16 mouse cellular contexts compared by ENCODE assay signal in the genomic region with DNA sequence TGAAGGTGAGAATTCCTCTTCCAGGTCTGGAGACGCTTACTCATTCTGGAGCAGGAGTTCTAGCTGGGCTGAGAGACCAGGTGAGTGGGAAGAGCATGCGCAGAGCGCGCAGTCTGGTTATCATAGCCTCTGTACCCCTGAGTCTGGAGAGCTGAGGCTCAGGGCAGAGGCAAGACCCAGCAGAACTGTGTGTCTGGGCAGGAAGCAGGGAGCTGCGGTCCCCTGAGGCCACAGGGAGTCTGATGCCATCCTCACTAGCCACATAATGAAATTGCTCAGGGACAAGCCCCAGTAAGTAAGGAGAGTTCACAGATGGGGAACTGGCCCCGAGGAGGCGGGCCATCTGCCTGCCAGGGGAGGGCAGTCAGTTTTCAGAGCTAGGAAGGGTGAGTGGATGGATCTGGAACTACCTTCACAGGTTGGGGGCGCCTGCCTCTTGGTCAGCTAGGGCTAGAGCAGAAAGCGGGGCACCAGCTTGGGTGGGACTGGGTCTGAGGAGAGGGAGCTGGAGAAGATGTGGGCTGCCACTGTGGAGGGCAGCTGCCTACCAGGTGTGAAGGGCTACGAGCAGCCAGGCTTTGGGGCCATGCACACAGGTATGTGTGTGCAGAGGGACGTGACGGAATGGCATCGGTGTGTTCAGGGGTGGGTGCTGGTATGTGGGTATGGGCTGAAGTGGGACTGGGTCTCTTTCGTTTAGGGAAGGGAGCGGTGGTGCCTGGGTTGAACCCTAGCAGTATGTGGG. TPM values are rescaled to one million over a fixed set of nuclear protein-coding genes. Genes with fewer than 3 reads are reported as not detected.
A peak's percentile ranks its signal among the peaks of the same experiment; 100 is the strongest.
DNase-seq lines count a peak whose midpoint lies in the region; ATAC-seq and TF ChIP-seq lines count a peak whose summit lies in the region.
"Had no signal": no experiment of that assay in that cellular context is flagged by ENCODE, and none has a peak within 500 bp of the region (broad histone marks: within the 10 kb centered on the region; RNA-seq: fewer than 3 reads in every experiment).

A gene (plus strand): TSS at position 51 of the 745 bp plus-strand sequence.

- WGBS in kidney, adult 2 months = 56% methylated on average over 15 of the region's 15 CpGs
- WGBS in embryonic facial prominence, embryonic 13.5 days = 75% methylated on average over 15 of the region's 15 CpGs

- no peak within 1 kb of the TSS for H3K9ac ChIP-seq in embryonic facial prominence, embryonic 13.5 days
- H3K9ac ChIP-seq: forebrain, embryonic 12.5 days; lung, embryonic 15.5 days had no signal

- H3K36me3 ChIP-seq in kidney, adult 2 months (ENCODE audit: control insufficient read depth, insufficient read depth, low read length) = no peaks in the 10 kb centered on the region
- H3K36me3 ChIP-seq in embryonic facial prominence, embryonic 13.5 days = no peaks in the 10 kb centered on the region
- H3K36me3 ChIP-seq: forebrain, embryonic 12.5 days; lung, embryonic 15.5 days had no signal

- no peaks in the 10 kb centered on the region for H3K27me3 ChIP-seq in kidney, adult 2 months (replicated peaks; ENCODE audit: control insufficient read depth, insufficient read depth, low read length)
- peaks cover 13% of the 10 kb centered on the region for H3K27me3 ChIP-seq in embryonic facial prominence, embryonic 13.5 days
- H3K27me3 ChIP-seq: lung, embryonic 15.5 days had no signal

- TF ChIP-seq CTCF in kidney, adult 2 months (conservative IDR thresholded peaks at IDR 0.05; ENCODE audit: insufficient read depth, insufficient read length, low read depth, low read length) = no peak

- H3K4me3 ChIP-seq in kidney, adult 2 months (ENCODE audit: insufficient read depth, low read depth, low read length) = peak within 1 kb of the TSS; percentile 4; the same call in 1 of the 2 replicates
- no peak within 1 kb of the TSS for H3K4me3 ChIP-seq in embryonic facial prominence, embryonic 13.5 days
- H3K4me3 ChIP-seq: forebrain, embryonic 12.5 days; gastrocnemius, adult 2 months; lung, embryonic 15.5 days had no signal

- TF ChIP-seq POLR2A in kidney, adult 2 months (IDR thresholded peaks at IDR 0.05; ENCODE audit: low read depth, low read length) = no peak

- no peak within 1 kb of the TSS for H3K27ac ChIP-seq in kidney, adult 2 months (ENCODE audit: insufficient read depth, low read depth, low read length)
- no peak within 1 kb of the TSS for H3K27ac ChIP-seq in embryonic facial prominence, embryonic 13.5 days
- H3K27ac ChIP-seq: forebrain, embryonic 12.5 days; gastrocnemius, adult 2 months; lung, embryonic 15.5 days had no signal

- H3K4me1 ChIP-seq in kidney, adult 2 months (ENCODE audit: control insufficient read depth, insufficient read depth, low read length) = no peaks in the 10 kb centered on the region
- no peaks in the 10 kb centered on the region for H3K4me1 ChIP-seq in embryonic facial prominence, embryonic 13.5 days
- H3K4me1 ChIP-seq: forebrain, embryonic 12.5 days had no signal

- peak; percentile 16; the same call in 1 of the 2 replicates for ATAC-seq in embryonic facial prominence, embryonic 13.5 days (ENCODE audit: insufficient number of reproducible peaks, insufficient read depth, low FRiP score, low TSS enrichment, low read depth)
- ATAC-seq: inflammation-experienced regulatory T-cells, adult 6 months had no signal

- DNase-seq in kidney, adult 2 months = peak; percentile 21
- no peak for DNase-seq in kidney, adult 8-10 months
- DNase-seq in 416B (ENCODE audit: low read depth) = peak; percentile 24
- peak; percentile 38 to 43 for DNase-seq in lung, postnatal 4 days
- DNase-seq in cerebellum, adult 11 months = no peak
- DNase-seq in gastrocnemius, postnatal 14 days = no peak
- DNase-seq in embryo, embryonic 10.5 days (ENCODE audit: low spot score) = no peak
- DNase-seq: gastrocnemius, adult 2 months; layer of hippocampus, adult 9-11 months; retina, postnatal 1 day; thymus, postnatal 14 days had no signal

- H3K9me3 ChIP-seq in embryonic facial prominence, embryonic 13.5 days = no peaks in the 10 kb centered on the region
- H3K9me3 ChIP-seq: forebrain, embryonic 12.5 days; lung, embryonic 15.5 days had no signal

- intact Hi-C loops in gastrocnemius, postnatal 14 days (cut with DNase I; ENCODE audit: low total_unique reads) = loop anchor here (5.0 kb wide), 1 partner anchor 189 kb away; no protein-coding TSS in a partner anchor

- no peak within 1 kb of the TSS for H3K4me2 ChIP-seq in embryonic facial prominence, embryonic 13.5 days
- H3K4me2 ChIP-seq: forebrain, embryonic 12.5 days; lung, embryonic 15.5 days had no signal

RNA-seq across cellular contexts. Expression of the gene that starts here (rescaled TPM):
- polyA plus RNA-seq in kidney, adult 2 months (2012; rRNA removed) = 6.5 and 8.2 TPM in 2 replicates
- 0.30 TPM in 1 of 2 replicates, not detected in the other for polyA plus RNA-seq in embryonic facial prominence, embryonic 13.5 days (2015; fragmentation: Nextera tagmentation; extraction: Ambion mirVana)
- under 1 TPM; 0.29 to 0.69 TPM for total RNA-seq in gastrocnemius, postnatal 14 days (2021)
- polyA plus RNA-seq: heart, embryonic 14.5 days; inflammation-experienced regulatory T-cells, adult 6 months; lung, embryonic 15.5 days had no signal

Comparison
In these comparisons a context has a peak if more than half of its experiments do, and no peak if none do; other contexts are left out.
1. DNase-seq: peak in kidney, adult 2 months (single experiment), 416B (single experiment) and lung, postnatal 4 days (2 of 2); none in kidney, adult 8-10 months (0 of 2), cerebellum, adult 11 months (single experiment), gastrocnemius, postnatal 14 days (single experiment) and embryo, embryonic 10.5 days (single experiment).
2. Peak in ATAC-seq in embryonic facial prominence, embryonic 13.5 days; RNA of the gene not detected or under 1 TPM.